Mouse (Mus musculus): Measurements from ENCODE around the gene Sephs2.

- no peak for TF ChIP-seq CTCF (IDR thresholded peaks at IDR 0.05; ENCODE audit: low read depth, low read length)
- no peak for TF ChIP-seq POLR2A (IDR thresholded peaks at IDR 0.05; ENCODE audit: extremely low read depth, insufficient read depth, low read length)
These were observed 50.1 kb downstream of the Sephs2 start for GRCm38 (mm10) chr7:127223515-127224478.

All from liver, adult 2 months (tissue).